Mouse (Mus musculus): ENCODE measurements at regions not wholly inside any gene's neighbourhood (a gene's known extent, or its start where the extent isn't known, plus 50 kb on each side); places are given as distances from the start of the nearest gene placed in this dataset.

GRCm38 (mm10) chr8:6388651-6389050 is 1283.5 kb upstream of the Slc10a2 start:
- DNase-seq (ENCODE audit: low read depth, low spot score) = no peak

- DNase-seq (ENCODE audit: low read depth, low spot score) = no peak
These were observed 1269.6 kb upstream of the Slc10a2 start for GRCm38 (mm10) chr8:6374712-6375111.

- no peak for DNase-seq (ENCODE audit: low read depth, low spot score)
These were observed 1256.3 kb upstream of the Slc10a2 start for GRCm38 (mm10) chr8:6361403-6361942.

- DNase-seq (ENCODE audit: low read depth, low spot score) = no peak
These were observed 1252.7 kb upstream of the Slc10a2 start for GRCm38 (mm10) chr8:6357866-6358265.

- no peak for DNase-seq (ENCODE audit: low read depth, low spot score)
These were observed 1245.3 kb upstream of the Slc10a2 start for GRCm38 (mm10) chr8:6350460-6350859.

GRCm38 (mm10) chr8:6350052-6350451 is 1244.9 kb upstream of the Slc10a2 start:
- no peak for DNase-seq (ENCODE audit: low read depth, low spot score)

GRCm38 (mm10) chr8:6345704-6346103 is 1240.6 kb upstream of the Slc10a2 start:
- no peak for DNase-seq (ENCODE audit: low read depth, low spot score)

- no peak for DNase-seq (ENCODE audit: low read depth, low spot score)
These were observed 1235.2 kb upstream of the Slc10a2 start for GRCm38 (mm10) chr8:6340158-6340855.

GRCm38 (mm10) chr8:6334254-6334993 is 1229.3 kb upstream of the Slc10a2 start:
- DNase-seq (ENCODE audit: low read depth, low spot score) = no peak

GRCm38 (mm10) chr8:6321346-6321745 is 1216.2 kb upstream of the Slc10a2 start:
- no peak for DNase-seq (ENCODE audit: low read depth, low spot score)

- DNase-seq (ENCODE audit: low read depth, low spot score) = no peak
These were observed 1210.2 kb upstream of the Slc10a2 start for GRCm38 (mm10) chr8:6315162-6315845.

GRCm38 (mm10) chr8:6288889-6289288 is 1183.7 kb upstream of the Slc10a2 start:
- DNase-seq (ENCODE audit: low read depth, low spot score) = peak; percentile 4

- DNase-seq (ENCODE audit: low read depth, low spot score) = no peak
These were observed 1174.8 kb upstream of the Slc10a2 start for GRCm38 (mm10) chr8:6279903-6280302.

Data from retina, postnatal 7 days (tissue).